Mouse (Mus musculus) midbrain, embryonic 16.5 days (tissue): ENCODE measurements at regions not wholly inside any gene's neighbourhood (a gene's known extent, or its start where the extent isn't known, plus 50 kb on each side); places are given as distances from the start of the nearest gene placed in this dataset.
A peak's percentile ranks its signal among the peaks of the same experiment; 100 is the strongest.

ENCODE experiments used
- ATAC-seq: fragments of 200-750 bp; cut with Nextera tagmentation; 2 replicates; pipeline ENCODE4 v1.8.0; 2017; ENCODE audit warnings: moderate TSS enrichment
- H3K27ac ChIP-seq: fragments of 300-500 bp; sonication (generic); 2 replicates; pipeline ENCODE4 v1.5.1; 2014; ENCODE audit warnings: mild to moderate bottlenecking, low read length, mixed read lengths
- H3K27me3 ChIP-seq: fragments of 300-500 bp; sonication (generic); 2 replicates; pipeline ENCODE4 v1.6.1; 2014; ENCODE audit warnings: low read depth, low read length, mixed read lengths; ENCODE audit not compliant: control insufficient read depth, insufficient read depth
- H3K36me3 ChIP-seq: fragments of 300-500 bp; sonication (generic); 2 replicates; pipeline ENCODE4 v1.6.1; 2014; ENCODE audit warnings: mild to moderate bottlenecking, low read length, moderate library complexity, mixed read lengths; ENCODE audit not compliant: control insufficient read depth, insufficient read depth
- H3K4me1 ChIP-seq: fragments of 300-500 bp; sonication (generic); 2 replicates; pipeline ENCODE4 v1.6.1; 2014; ENCODE audit warnings: mild to moderate bottlenecking, low read length, mixed read lengths; ENCODE audit not compliant: control insufficient read depth, insufficient read depth
- H3K4me2 ChIP-seq: fragments of 300-500 bp; sonication (generic); 2 replicates; pipeline ENCODE4 v1.6.1; 2014; ENCODE audit warnings: mild to moderate bottlenecking, low read length, mixed read lengths
- H3K4me3 ChIP-seq: fragments of 300-500 bp; sonication (generic); 2 replicates; pipeline ENCODE4 v1.5.1; 2014; ENCODE audit warnings: low read depth, mild to moderate bottlenecking, low read length, moderate library complexity, mixed read lengths
- H3K9ac ChIP-seq: fragments of 300-500 bp; sonication (generic); 2 replicates; pipeline ENCODE4 v1.6.1; 2014; ENCODE audit warnings: low read depth, low read length, mixed read lengths
- H3K9me3 ChIP-seq: fragments of 300-500 bp; sonication (generic); replicated peaks from 2 replicates; pipeline ENCODE4 v1.6.1; 2014; ENCODE audit warnings: mild to moderate bottlenecking, low read length, mixed read lengths; ENCODE audit not compliant: control insufficient read depth, poor library complexity, severe bottlenecking
- WGBS: fragments of 180-500 bp; shearing (Covaris S2); extraction: QIAGEN DNeasy Blood & Tissue Kit; methylation state at CpG from one replicate; pipeline ENCODE4 v1.1.7; 2014; 5-methylcytosine and 5-hydroxymethylcytosine counted together

GRCm38 (mm10) chr9:47228736-47229135, 230.2 kb downstream of the Gm4791 start:
- ATAC-seq: no peak
- no peaks in the 10 kb centered on the region for H3K27me3 ChIP-seq
- no peak overlapping the region for H3K27ac ChIP-seq
- 69% methylated on average over 5 of the region's 5 CpGs for WGBS
- no peak overlapping the region for H3K9ac ChIP-seq
- no peak overlapping the region for H3K4me3 ChIP-seq
- no peaks in the 10 kb centered on the region for H3K4me1 ChIP-seq
- H3K36me3 ChIP-seq: no peaks in the 10 kb centered on the region
- H3K9me3 ChIP-seq: no peaks in the 10 kb centered on the region
- H3K4me2 ChIP-seq: no peak overlapping the region

GRCm38 (mm10) chr9:47229296-47229695, 230.8 kb downstream of the Gm4791 start:
- H3K4me3 ChIP-seq: no peak overlapping the region
- 79% methylated on average over 6 of the region's 6 CpGs for WGBS
- no peak for ATAC-seq
- no peak overlapping the region for H3K9ac ChIP-seq
- no peaks in the 10 kb centered on the region for H3K4me1 ChIP-seq
- H3K4me2 ChIP-seq: no peak overlapping the region
- no peaks in the 10 kb centered on the region for H3K27me3 ChIP-seq
- H3K9me3 ChIP-seq: no peaks in the 10 kb centered on the region
- H3K27ac ChIP-seq: no peak overlapping the region
- no peaks in the 10 kb centered on the region for H3K36me3 ChIP-seq

- ATAC-seq: no peak
- no peak overlapping the region for H3K4me3 ChIP-seq
Observed at GRCm38 (mm10) chr9:47240950-47241349, 242.4 kb downstream of the Gm4791 start.

GRCm38 (mm10) chr9:47242051-47242450, 243.5 kb downstream of the Gm4791 start:
- no peak for ATAC-seq

More at GRCm38 (mm10) chr9:47240950-47241349, 242.4 kb downstream of the Gm4791 start:
- H3K4me1 ChIP-seq: no peaks in the 10 kb centered on the region
- H3K27me3 ChIP-seq: no peaks in the 10 kb centered on the region
- H3K27ac ChIP-seq: no peak overlapping the region
- no peaks in the 10 kb centered on the region for H3K36me3 ChIP-seq
- H3K4me2 ChIP-seq: no peak overlapping the region
- WGBS: 89% methylated on average over 8 of the region's 8 CpGs
- H3K9me3 ChIP-seq: 0 out of 2 replicates have a peak, but pooled peaks cover 4% of the 10 kb centered on the region
- H3K9ac ChIP-seq: no peak overlapping the region

GRCm38 (mm10) chr9:47242526-47242925, 244.0 kb downstream of the Gm4791 start:
- Histone ChIP-seq H3K36me3 (no peaks in the 10 kb centered on the region), H3K9ac (no peak overlapping the region), H3K4me1 (no peaks in the 10 kb centered on the region), H3K4me3 (no peak overlapping the region), H3K4me2 (no peak overlapping the region), H3K27ac (no peak overlapping the region), H3K27me3 (no peaks in the 10 kb centered on the region), H3K9me3 (peaks cover 4% of the 10 kb centered on the region; the same call in 1 of the 2 replicates)
- ATAC-seq: no peak
- WGBS: 76% methylated on average over 8 of the region's 8 CpGs

More at GRCm38 (mm10) chr9:47242051-47242450, 243.5 kb downstream of the Gm4791 start:
- Histone ChIP-seq H3K4me2 (no peak overlapping the region), H3K4me3 (no peak overlapping the region), H3K27ac (no peak overlapping the region), H3K36me3 (no peaks in the 10 kb centered on the region), H3K27me3 (no peaks in the 10 kb centered on the region), H3K9ac (no peak overlapping the region), H3K4me1 (no peaks in the 10 kb centered on the region), H3K9me3 (peaks cover 4% of the 10 kb centered on the region; the same call in 1 of the 2 replicates)
- 82% methylated on average over 6 of the region's 6 CpGs for WGBS

- H3K36me3 ChIP-seq: no peaks in the 10 kb centered on the region
- 79% methylated on average over 3 of the region's 3 CpGs for WGBS
- no peak overlapping the region for H3K4me2 ChIP-seq
- no peaks in the 10 kb centered on the region for H3K4me1 ChIP-seq
- H3K27me3 ChIP-seq: no peaks in the 10 kb centered on the region
- no peak overlapping the region for H3K27ac ChIP-seq
- peaks cover 4% of the 10 kb centered on the region; the same call in 1 of the 2 replicates for H3K9me3 ChIP-seq
- no peak overlapping the region for H3K4me3 ChIP-seq
- H3K9ac ChIP-seq: no peak overlapping the region
- no peak for ATAC-seq
Observed at GRCm38 (mm10) chr9:47249029-47249428, 250.5 kb downstream of the Gm4791 start.

- Histone ChIP-seq H3K27ac (no peak overlapping the region), H3K4me3 (no peak overlapping the region), H3K36me3 (no peaks in the 10 kb centered on the region), H3K27me3 (no peaks in the 10 kb centered on the region), H3K9ac (no peak overlapping the region), H3K9me3 (no peaks in the 10 kb centered on the region; the same call in 1 of the 2 replicates), H3K4me1 (no peaks in the 10 kb centered on the region), H3K4me2 (no peak overlapping the region)
- no peak for ATAC-seq
- WGBS: 97% methylated on average over 2 of the region's 2 CpGs
Observed at GRCm38 (mm10) chr9:47251160-47251559, 252.6 kb downstream of the Gm4791 start.

GRCm38 (mm10) chr9:47253836-47254657, 255.5 kb downstream of the Gm4791 start:
- Histone ChIP-seq H3K4me3 (no peak overlapping the region), H3K4me1 (no peaks in the 10 kb centered on the region), H3K9me3 (no peaks in the 10 kb centered on the region), H3K27ac (no peak overlapping the region), H3K27me3 (no peaks in the 10 kb centered on the region), H3K36me3 (no peaks in the 10 kb centered on the region), H3K4me2 (no peak overlapping the region), H3K9ac (no peak overlapping the region)
- WGBS: 56% methylated on average over 13 of the region's 13 CpGs
- ATAC-seq: no peak

GRCm38 (mm10) chr9:47265946-47266490, 264.0 kb upstream of the Cadm1 start:
- Histone ChIP-seq H3K9me3 (no peaks in the 10 kb centered on the region), H3K9ac (no peak overlapping the region), H3K4me3 (no peak overlapping the region), H3K4me1 (no peaks in the 10 kb centered on the region), H3K4me2 (no peak overlapping the region), H3K36me3 (no peaks in the 10 kb centered on the region), H3K27me3 (no peaks in the 10 kb centered on the region), H3K27ac (no peak overlapping the region)
- WGBS: 35% methylated on average over 9 of the region's 9 CpGs
- peak; percentile 70 for ATAC-seq
